Mouse (Mus musculus) CD8-positive naive resting alpha-beta T cell, adult 2 months (primary cell): ENCODE results near the gene Megf6.

Experiments
- DNase-seq, 2 experiments: peaks; one replicate each; pipeline ENCODE4 v3.0.0; 2022; ENCODE audit warnings: low read depth in 2 of 2, low spot score in 2 of 2

Megf6 gene

GRCm38 (mm10) chr4:154248092-154248805 lies 77.7 kb downstream of the Megf6 start:
- DNase-seq: no peak

- DNase-seq: no peak
These were observed 78.8 kb downstream of the Megf6 start for GRCm38 (mm10) chr4:154249316-154249715.

DNA sequence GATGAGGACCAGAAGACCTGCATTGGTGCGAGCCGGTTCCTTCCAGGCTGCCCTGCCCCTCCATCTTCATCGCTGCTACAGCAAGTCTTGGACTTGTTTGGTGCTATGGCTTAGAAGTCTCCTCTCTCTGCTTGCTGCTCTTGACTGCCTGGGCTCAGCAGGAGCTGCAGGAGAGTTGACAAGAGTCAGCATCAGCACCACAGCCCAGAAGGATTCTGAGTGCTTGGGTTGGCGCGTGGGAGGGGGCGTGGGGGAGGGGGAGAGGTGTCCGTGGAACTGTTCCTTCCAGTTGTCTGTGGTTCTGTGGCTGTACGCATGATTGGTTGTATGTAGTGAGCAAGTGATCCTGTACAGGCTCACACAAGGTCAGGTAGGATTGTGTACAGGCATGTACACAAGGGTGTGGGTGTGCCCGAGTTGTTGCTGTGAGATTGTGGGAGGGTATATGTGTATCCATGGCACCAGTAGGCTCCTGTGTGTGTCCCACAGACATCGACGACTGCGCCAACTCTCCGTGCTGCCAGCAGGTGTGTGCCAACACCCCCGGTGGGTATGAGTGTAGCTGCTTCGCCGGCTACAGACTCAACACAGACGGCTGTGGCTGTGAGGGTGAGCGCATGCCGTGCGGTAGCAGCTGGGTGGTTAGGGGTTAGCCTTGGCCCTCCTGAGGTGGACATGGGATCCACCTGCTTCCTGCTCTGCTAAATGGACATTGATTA lies 82.2 kb downstream of the Megf6 start:
- DNase-seq: no peak

- DNase-seq: no peak
These were observed 90.2 kb downstream of the Megf6 start for GRCm38 (mm10) chr4:154260755-154261154.

- no peak for DNase-seq
These were observed 91.5 kb downstream of the Megf6 start for GRCm38 (mm10) chr4:154262071-154262470.

- no peak for DNase-seq
These were observed 97.0 kb downstream of the Megf6 start for GRCm38 (mm10) chr4:154267511-154267910.

- DNase-seq: no peak
These were observed 99.0 kb downstream of the Megf6 start for GRCm38 (mm10) chr4:154269520-154269919.

DNA sequence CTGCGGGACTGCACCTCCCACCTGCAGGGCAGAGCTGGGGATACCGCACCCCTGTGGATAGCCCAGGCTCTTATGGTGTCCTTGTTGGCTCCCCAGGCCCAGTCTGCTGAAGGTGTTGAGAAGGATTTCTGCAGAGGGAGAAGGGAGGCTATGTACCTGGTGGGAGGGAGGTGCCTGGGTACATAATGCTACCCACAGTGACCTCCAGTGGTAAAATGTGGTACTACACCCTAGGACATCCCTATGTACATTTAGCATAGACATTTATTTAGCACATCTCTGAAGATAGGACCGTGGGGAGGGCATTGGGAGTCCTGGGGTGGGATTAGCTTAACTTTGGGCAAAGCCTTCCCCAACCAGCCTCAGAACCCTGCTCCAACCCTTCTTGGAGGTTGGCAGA lies 102.5 kb downstream of the Megf6 start:
- peak in 1 of 2 experiments; percentile 1 for DNase-seq

DNA sequence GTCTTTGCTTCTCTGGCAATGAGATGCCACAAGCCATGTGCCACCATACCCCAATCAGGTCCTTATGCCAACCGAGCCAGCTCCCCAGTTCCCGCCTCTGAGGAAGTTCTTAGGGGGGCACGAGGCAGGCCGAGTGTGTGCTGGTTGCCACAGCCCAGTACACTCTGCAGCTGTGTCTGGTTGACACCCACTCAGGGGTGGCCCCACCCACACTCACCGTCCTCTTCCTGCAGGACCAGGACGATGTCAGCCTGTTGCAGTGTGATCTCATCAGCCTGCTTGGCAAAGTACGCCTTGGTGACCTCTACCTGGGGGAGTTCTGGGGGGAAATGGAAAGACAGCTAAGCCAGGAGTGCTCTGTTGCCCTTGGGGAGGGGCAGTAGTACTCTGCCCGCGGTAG lies 109.0 kb downstream of the Megf6 start:
- DNase-seq: no peak

DNA sequence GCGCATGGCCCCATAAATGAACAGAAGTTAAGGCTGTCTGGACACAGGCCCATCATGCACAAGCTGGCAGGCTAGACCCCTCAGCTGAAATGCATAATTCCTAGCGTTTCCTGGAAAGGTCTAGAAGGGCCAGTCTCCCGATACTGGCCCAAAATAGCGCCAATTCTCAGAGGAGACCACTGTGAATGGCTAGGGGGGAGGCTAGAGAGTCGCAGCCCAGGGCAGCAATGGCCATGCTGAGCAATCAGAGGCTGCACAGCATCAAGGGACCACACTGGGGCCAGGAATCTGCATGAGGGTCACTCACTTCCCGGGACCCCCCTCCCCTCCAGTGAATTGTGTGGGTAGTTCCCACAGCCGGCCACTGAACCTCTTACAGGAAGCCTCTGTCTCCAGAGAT lies 113.1 kb downstream of the Megf6 start:
- DNase-seq: no peak

- DNase-seq: no peak
These were observed 123.2 kb downstream of the Megf6 start for GRCm38 (mm10) chr4:154293735-154294201.

DNA sequence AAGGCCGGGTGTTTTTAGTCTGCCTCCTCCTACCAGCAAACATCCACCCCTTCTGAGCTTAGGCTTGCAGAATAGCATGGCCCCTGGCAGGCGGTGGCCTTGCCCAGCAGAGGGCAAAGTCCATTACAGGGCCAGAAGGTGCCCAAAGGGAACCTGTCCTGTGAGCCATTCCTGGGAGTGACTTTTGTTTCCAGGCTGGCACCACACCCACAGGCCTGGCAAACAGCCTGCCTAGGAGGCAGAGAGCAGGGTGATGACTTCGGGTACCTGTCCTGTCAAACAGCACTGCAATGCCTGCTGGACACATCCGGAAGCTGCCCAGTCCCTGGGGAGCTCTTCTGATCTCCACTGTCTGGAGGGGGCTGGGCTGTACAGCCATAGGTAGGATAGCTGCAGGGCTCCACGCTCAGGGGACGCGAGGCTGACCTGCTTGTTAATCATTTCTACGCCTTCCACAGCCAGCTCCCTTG lies 123.8 kb downstream of the Megf6 start:
- DNase-seq: no peak

- no peak for DNase-seq
These were observed 127.2 kb downstream of the Megf6 start for GRCm38 (mm10) chr4:154297761-154298160.

- DNase-seq: no peak
These were observed 129.2 kb downstream of the Megf6 start for GRCm38 (mm10) chr4:154299541-154300271.

- peak in 1 of 2 experiments; percentile 3 for DNase-seq
These were observed 130.9 kb downstream of the Megf6 start, which contains the start of gene Arhgef16 for GRCm38 (mm10) chr4:154301466-154301881. Arhgef16 (minus strand) TSS chr4:154301676.

GRCm38 (mm10) chr4:154309131-154309530 lies 138.6 kb downstream of the Megf6 start:
- no peak for DNase-seq

DNA sequence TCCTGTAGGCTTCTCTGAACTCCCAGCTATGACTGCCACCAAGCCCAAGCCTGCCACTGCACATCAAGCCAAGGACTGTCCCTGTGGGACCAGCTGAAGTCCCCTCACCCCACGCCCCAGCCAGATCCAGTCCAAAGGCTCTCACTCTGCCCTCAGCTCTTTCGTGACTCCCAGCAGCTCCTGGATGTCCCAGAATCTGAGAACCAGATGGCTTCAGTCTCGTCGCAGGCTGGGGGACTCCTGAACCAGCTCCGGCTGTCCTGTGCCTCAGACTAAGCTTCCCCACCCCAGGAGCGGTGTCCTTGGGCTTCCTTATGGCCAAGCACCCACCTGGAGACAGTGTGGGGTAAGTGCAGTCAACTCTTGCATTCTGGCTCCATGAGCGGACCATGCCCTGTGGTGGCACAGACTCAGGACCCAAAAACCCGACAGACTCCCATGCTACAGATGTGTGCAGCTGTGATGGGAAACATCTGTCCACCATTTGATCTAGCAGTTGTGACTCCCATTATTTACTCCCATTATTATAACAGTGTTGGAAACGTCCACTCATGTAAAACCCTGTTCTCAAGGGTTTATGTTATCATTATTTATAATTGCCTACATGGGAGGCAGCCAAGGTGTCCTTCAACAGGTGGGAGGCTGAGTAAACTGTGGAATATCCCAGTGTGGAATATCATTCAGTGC lies 140.2 kb downstream of the Megf6 start:
- no peak for DNase-seq

- DNase-seq: no peak
These were observed 141.7 kb downstream of the Megf6 start for GRCm38 (mm10) chr4:154312143-154312812.

GRCm38 (mm10) chr4:154312935-154313621 lies 142.5 kb downstream of the Megf6 start:
- no peak for DNase-seq

DNA sequence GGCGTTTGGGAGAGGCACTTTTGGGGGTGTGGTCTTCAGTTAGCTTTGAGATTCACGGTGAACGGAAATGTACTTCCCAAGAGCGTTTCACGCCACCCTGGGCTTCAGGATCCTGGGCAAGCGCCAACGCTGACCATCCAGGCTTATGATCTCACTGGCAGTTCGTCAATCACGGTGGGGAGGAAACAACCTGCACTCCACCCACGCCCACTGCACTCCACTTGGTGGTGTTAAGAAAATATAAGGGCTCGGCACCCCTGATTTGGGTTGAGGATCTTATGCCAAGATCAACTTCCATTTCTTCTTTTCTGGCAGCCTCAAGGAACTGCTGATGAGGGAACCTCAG lies 143.1 kb downstream of the Megf6 start:
- DNase-seq: no peak
